Mouse (Mus musculus): ENCODE results near the gene Mpp6.
A peak's percentile ranks its signal among the peaks of the same experiment; 100 is the strongest.

Gene Mpp6

GRCm38 (mm10) chr6:50146158-50146557 is 36.1 kb downstream of the Mpp6 start:
- DNase-seq (ENCODE audit: extremely low spot score, low spot score) = no peak

GRCm38 (mm10) chr6:50149378-50149777 is 39.3 kb downstream of the Mpp6 start:
- DNase-seq (ENCODE audit: extremely low spot score, low spot score) = no peak

- no peak for DNase-seq (ENCODE audit: extremely low spot score, low spot score)
These were observed 49.8 kb downstream of the Mpp6 start for GRCm38 (mm10) chr6:50159842-50160241.

GRCm38 (mm10) chr6:50163013-50163412 is 53.0 kb downstream of the Mpp6 start:
- no peak for DNase-seq (ENCODE audit: extremely low spot score, low spot score)

- DNase-seq (ENCODE audit: extremely low spot score, low spot score) = no peak
These were observed 58.8 kb downstream of the Mpp6 start for GRCm38 (mm10) chr6:50168821-50169220.

- DNase-seq (ENCODE audit: extremely low spot score, low spot score) = no peak
These were observed 59.7 kb downstream of the Mpp6 start for GRCm38 (mm10) chr6:50169771-50170170.

- DNase-seq (ENCODE audit: extremely low spot score, low spot score) = no peak
These were observed 65.7 kb downstream of the Mpp6 start for GRCm38 (mm10) chr6:50175736-50176135.

GRCm38 (mm10) chr6:50180189-50180588 is 70.1 kb downstream of the Mpp6 start:
- DNase-seq (ENCODE audit: extremely low spot score, low spot score) = no peak

- no peak for DNase-seq (ENCODE audit: extremely low spot score, low spot score)
These were observed 77.9 kb downstream of the Mpp6 start for GRCm38 (mm10) chr6:50187955-50188354.

GRCm38 (mm10) chr6:50189376-50189775 is 79.3 kb downstream of the Mpp6 start:
- DNase-seq (ENCODE audit: extremely low spot score, low spot score) = no peak

- DNase-seq (ENCODE audit: extremely low spot score, low spot score) = no peak
These were observed 81.6 kb downstream of the Mpp6 start for GRCm38 (mm10) chr6:50191605-50192004.

- no peak for DNase-seq (ENCODE audit: extremely low spot score, low spot score)
These were observed 82.1 kb downstream of the Mpp6 start for GRCm38 (mm10) chr6:50192169-50192568.

- no peak for DNase-seq (ENCODE audit: extremely low spot score, low spot score)
These were observed 82.8 kb downstream of the Mpp6 start for GRCm38 (mm10) chr6:50192822-50193221.

- DNase-seq (ENCODE audit: extremely low spot score, low spot score) = no peak
These were observed 83.8 kb downstream of the Mpp6 start for GRCm38 (mm10) chr6:50193851-50194250.

GRCm38 (mm10) chr6:50204356-50204755 is 94.3 kb downstream of the Mpp6 start:
- DNase-seq (ENCODE audit: extremely low spot score, low spot score) = no peak

GRCm38 (mm10) chr6:50205093-50205492 is 95.1 kb downstream of the Mpp6 start:
- no peak for DNase-seq (ENCODE audit: extremely low spot score, low spot score)

- no peak for DNase-seq (ENCODE audit: extremely low spot score, low spot score)
These were observed 104.8 kb downstream of the Mpp6 start for GRCm38 (mm10) chr6:50214711-50215372.

GRCm38 (mm10) chr6:50215373-50215745 is 105.3 kb downstream of the Mpp6 start:
- no peak for DNase-seq (ENCODE audit: extremely low spot score, low spot score)

GRCm38 (mm10) chr6:50215986-50216385 is 105.9 kb downstream of the Mpp6 start:
- DNase-seq (ENCODE audit: extremely low spot score, low spot score) = no peak

- DNase-seq (ENCODE audit: extremely low spot score, low spot score) = no peak
These were observed 108.6 kb downstream of the Mpp6 start for GRCm38 (mm10) chr6:50218628-50219027.

- DNase-seq (ENCODE audit: extremely low spot score, low spot score) = no peak
These were observed 109.0 kb downstream of the Mpp6 start for GRCm38 (mm10) chr6:50219066-50219465.

- DNase-seq (ENCODE audit: extremely low spot score, low spot score) = peak; percentile 47
These were observed 110.8 kb downstream of the Mpp6 start for GRCm38 (mm10) chr6:50220863-50221262.

- DNase-seq (ENCODE audit: extremely low spot score, low spot score) = no peak
These were observed 112.3 kb downstream of the Mpp6 start for GRCm38 (mm10) chr6:50222351-50222750.

- DNase-seq (ENCODE audit: extremely low spot score, low spot score) = no peak
These were observed 112.9 kb downstream of the Mpp6 start for GRCm38 (mm10) chr6:50222986-50223385.

All from neural tube, embryonic 10.5 days (tissue).